Mouse (Mus musculus) thymus, adult 2 months (tissue): ENCODE data around the gene Naa35. TPM values are rescaled to one million over a fixed set of nuclear protein-coding genes. Genes with fewer than 3 reads are reported as not detected.
A peak's percentile ranks its signal among the peaks of the same experiment; 100 is the strongest.

ENCODE experiments used
- DNase-seq: peaks from one replicate; pipeline ENCODE4 v3.0.0; 2021
- H3K27ac ChIP-seq: fragments of 200-500 bp; 2 replicates; pipeline ENCODE4 v1.5.1; 2012; ENCODE audit warnings: low read length, control low read depth; ENCODE audit not compliant: control insufficient read depth, insufficient read depth
- H3K27me3 ChIP-seq: fragments of 200-500 bp; 2 replicates; pipeline ENCODE4 v1.6.1; 2012; ENCODE audit warnings: mild to moderate bottlenecking, low read length, moderate library complexity, mixed read lengths; ENCODE audit not compliant: control insufficient read depth, insufficient read depth
- H3K36me3 ChIP-seq: fragments of 200-500 bp; 2 replicates; pipeline ENCODE4 v1.6.1; 2012; ENCODE audit warnings: mild to moderate bottlenecking, low read length, moderate library complexity; ENCODE audit not compliant: control insufficient read depth, insufficient read depth
- H3K4me1 ChIP-seq: fragments of 200-500 bp; replicated peaks from 2 replicates; pipeline ENCODE4 v1.6.1; 2012; ENCODE audit warnings: low read length; ENCODE audit not compliant: control insufficient read depth, insufficient read depth
- H3K4me3 ChIP-seq: fragments of 200-500 bp; 2 replicates; pipeline ENCODE4 v1.5.1; 2012; ENCODE audit warnings: mild to moderate bottlenecking, low read length, control low read depth, moderate library complexity; ENCODE audit not compliant: control insufficient read depth, insufficient read depth
- CTCF ChIP-seq: fragments of 200-500 bp; IDR thresholded peaks from 2 replicates; pipeline ENCODE4 v1.5.1; 2012; ENCODE audit warnings: mild to moderate bottlenecking, control low read depth, low read length, moderate library complexity, borderline replicate concordance; ENCODE audit not compliant: control insufficient read depth, poor library complexity, insufficient read depth; ENCODE audit errors: extremely low read depth
- POLR2A ChIP-seq: fragments of 200-500 bp; IDR thresholded peaks from 2 replicates; pipeline ENCODE4 v1.6.1; 2012; ENCODE audit warnings: mild to moderate bottlenecking, low read length, control low read depth, moderate library complexity; ENCODE audit not compliant: control insufficient read depth, poor library complexity, insufficient read depth; ENCODE audit errors: extremely low read depth
- WGBS: fragments of 180-500 bp; shearing (Covaris S2); methylation state at CpG from one replicate; pipeline ENCODE4 v1.1.7; 2018; 5-methylcytosine and 5-hydroxymethylcytosine counted together
- polyA plus RNA-seq: library from polyadenylated mRNA; depleted of rRNA; stranded (reverse); fragments of >200 nt; gene quantifications from 2 replicates; pipeline ENCODE4 v1.2.3, GENCODE M21; 2012

Gene Naa35
- polyA plus RNA-seq, 1 experiment: 54.3 TPM

DNA sequence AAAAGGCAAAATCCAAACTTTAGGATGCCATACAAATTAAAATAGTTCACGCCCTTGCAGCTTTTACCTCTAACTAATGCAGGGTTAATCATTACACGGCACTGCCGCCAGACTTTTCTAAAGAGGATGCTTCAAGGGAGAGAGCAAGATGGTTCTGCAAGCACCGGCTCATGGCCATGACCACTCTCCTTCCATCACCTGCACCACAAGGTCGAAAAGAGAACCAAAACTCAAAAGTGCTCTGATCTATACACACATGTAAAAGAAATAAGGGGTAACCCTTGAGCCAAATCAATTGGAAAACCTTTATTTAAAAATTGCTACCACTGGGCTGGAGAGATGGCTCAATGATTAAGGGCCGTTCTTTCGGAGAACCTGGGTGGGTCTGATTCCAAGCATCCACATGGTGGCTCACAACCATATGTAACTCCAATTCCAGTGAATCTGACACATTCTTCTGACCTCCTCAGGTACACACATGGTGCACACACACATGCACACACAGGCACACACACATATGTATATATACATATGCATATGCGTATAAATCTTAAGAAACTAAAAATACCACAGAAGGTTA lies 29.4 kb upstream of the Naa35 start:
- no peak overlapping the region for H3K4me3 ChIP-seq
- DNase-seq: no peak
- no peaks in the 10 kb centered on the region for H3K36me3 ChIP-seq
- TF ChIP-seq POLR2A: no peak
- TF ChIP-seq CTCF: no peak
- WGBS: 91% methylated on average over 8 of the region's 8 CpGs
- H3K4me1 ChIP-seq: peaks cover 13% of the 10 kb centered on the region
- no peak overlapping the region for H3K27ac ChIP-seq
- no peaks in the 10 kb centered on the region for H3K27me3 ChIP-seq

DNA sequence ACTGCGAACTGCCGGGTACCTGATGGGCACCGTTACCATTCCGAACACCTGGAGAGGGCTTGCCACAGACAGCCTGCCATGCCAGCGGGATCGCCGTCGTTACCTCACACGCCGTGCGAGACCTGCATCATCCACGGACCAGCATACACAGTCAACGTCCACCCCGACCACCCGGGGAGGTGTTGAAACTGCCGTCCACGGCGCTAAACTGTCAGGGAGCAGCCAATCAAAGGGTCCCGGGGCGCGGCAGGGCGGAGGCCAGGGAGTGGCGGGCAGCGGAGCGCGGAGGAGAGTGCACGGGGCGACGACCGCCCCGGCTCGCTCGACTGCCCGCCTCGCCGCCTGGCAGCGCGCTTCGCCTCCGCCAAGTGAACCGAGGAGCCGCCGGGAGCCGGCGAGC lies 28.4 kb upstream of the Naa35 start:
- no peak for TF ChIP-seq CTCF
- no peak for TF ChIP-seq POLR2A
- H3K4me1 ChIP-seq: peaks cover 13% of the 10 kb centered on the region
- 1% methylated on average over 42 of the region's 45 CpGs for WGBS
- DNase-seq: peak; percentile 60
- peak overlapping the region; percentile 79 for H3K4me3 ChIP-seq
- no peak overlapping the region for H3K27ac ChIP-seq
- no peaks in the 10 kb centered on the region for H3K36me3 ChIP-seq
- no peaks in the 10 kb centered on the region for H3K27me3 ChIP-seq

DNA sequence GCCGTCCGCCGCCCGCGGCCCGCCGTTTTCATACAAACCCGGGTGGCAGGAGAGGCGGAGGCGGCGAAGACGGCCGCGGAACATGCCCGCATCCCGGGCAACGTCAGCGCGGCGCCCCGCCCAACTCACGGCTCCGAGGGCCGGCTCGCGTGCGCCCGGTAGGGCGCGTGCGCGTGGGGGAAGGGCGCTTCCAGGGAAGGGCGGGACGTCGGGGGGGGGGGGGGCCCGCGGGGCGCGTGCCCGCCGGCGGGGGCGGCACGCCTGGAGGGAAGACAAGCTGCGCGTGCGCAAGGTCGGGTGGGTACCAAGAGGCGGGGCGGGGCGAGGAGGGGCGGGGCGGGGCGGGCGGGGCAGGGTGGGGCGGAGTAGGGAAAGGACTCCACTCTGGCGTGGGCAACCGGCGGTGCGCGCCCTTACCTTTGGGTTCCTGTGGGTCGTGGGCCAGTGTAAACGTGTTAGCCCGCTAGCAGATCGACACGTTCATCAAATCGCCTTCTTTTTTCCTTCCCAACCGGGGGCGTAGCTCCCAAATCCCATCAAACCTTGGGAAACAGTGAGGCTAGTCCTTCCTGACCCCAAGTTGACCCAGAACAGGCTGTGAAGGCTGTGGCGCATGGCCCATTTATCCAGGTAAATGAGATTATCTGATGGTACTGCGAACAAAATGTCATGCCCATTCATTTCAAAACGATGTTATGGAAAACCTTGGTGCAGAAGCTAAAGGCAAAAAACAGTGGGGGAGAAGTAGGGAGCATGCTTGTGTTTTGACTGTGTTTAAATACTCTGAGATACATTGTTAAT lies 27.7 kb upstream of the Naa35 start:
- DNase-seq: peak; percentile 88
- no peak overlapping the region for H3K27ac ChIP-seq
- under 1% methylated on average over 54 of the region's 73 CpGs for WGBS

DNA sequence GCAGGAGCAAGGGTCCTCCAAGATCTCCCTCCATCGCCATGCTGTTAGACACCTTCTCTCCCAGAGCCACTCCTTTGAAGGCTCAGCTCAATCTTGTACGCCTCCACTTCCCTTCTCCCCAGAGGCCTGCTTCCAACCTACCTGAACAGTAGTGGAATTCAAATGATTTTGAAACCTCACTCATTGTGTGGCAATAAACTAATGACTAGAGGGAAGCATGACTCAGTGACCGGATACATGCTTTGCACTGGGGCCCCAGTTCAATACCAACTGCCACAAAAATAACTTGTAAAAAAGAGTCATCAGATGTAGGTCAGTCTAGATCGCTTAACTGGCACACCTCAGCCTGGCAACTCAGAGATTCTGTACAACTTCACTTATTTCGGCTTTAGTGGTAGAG lies 26.3 kb upstream of the Naa35 start:
- no peak for TF ChIP-seq CTCF
- TF ChIP-seq POLR2A: no peak
- Histone ChIP-seq H3K4me3 (no peak overlapping the region), H3K27me3 (no peaks in the 10 kb centered on the region), H3K4me1 (peaks cover 13% of the 10 kb centered on the region), H3K27ac (no peak overlapping the region), H3K36me3 (no peaks in the 10 kb centered on the region)
- WGBS: 96% methylated on average over 5 of the region's 5 CpGs
- no peak for DNase-seq

More for the DNA sequence above, 27.7 kb upstream of the Naa35 start:
- no peaks in the 10 kb centered on the region for H3K27me3 ChIP-seq
- no peaks in the 10 kb centered on the region for H3K36me3 ChIP-seq
- peak overlapping the region; percentile 79 for H3K4me3 ChIP-seq
- TF ChIP-seq POLR2A: 0 out of 2 replicates have a peak, but pooled peaks have one; percentile 46
- TF ChIP-seq CTCF: no peak
- peaks cover 13% of the 10 kb centered on the region for H3K4me1 ChIP-seq

DNA sequence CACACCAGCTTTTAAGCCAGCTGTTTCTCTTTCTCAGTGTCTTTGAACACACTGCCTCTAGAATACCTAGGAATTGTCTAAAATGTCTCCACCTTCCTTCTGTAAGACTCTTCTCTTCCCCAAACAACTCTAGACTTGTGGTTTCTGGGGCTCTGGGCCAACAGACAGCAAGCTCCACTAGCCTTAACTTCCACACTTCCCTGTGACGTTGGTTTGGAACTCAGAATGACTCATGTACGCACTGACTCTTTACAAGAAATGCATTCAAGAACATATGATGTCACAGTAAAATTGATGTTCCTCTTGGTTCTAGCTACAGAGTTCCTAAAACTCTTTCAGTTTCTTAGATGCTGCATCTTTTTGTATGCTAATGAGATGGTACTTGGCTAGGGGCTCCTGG lies 22.6 kb upstream of the Naa35 start:
- Histone ChIP-seq H3K27me3 (no peaks in the 10 kb centered on the region), H3K4me1 (peaks cover 2% of the 10 kb centered on the region), H3K36me3 (no peaks in the 10 kb centered on the region), H3K27ac (no peak overlapping the region), H3K4me3 (no peak overlapping the region)
- no peak for DNase-seq
- no peak for TF ChIP-seq POLR2A
- no peak for TF ChIP-seq CTCF
- WGBS: 48% methylated on average over 2 of the region's 2 CpGs

DNA sequence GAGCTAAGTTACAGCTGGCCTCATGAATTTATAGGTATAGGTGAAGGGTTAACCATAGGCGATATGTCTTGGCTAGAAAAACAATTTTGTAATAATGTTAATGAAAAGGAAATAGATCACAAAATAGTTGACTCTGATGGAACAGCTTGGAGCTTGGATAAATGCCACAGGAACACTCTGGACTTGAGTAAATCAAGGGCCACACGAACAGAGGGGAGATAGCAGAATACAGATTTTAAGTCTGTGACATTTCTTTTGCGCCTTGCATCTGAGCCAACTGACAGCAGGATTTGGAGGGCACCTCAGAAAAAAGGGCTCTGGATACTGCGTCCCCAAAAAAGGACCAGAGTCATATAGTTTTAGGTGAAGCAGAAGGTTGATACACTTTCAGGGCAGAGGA lies 20.6 kb upstream of the Naa35 start:
- no peak for DNase-seq
- TF ChIP-seq POLR2A (no peak), CTCF (no peak)
- WGBS: 95% methylated on average over 4 of the region's 4 CpGs

DNA sequence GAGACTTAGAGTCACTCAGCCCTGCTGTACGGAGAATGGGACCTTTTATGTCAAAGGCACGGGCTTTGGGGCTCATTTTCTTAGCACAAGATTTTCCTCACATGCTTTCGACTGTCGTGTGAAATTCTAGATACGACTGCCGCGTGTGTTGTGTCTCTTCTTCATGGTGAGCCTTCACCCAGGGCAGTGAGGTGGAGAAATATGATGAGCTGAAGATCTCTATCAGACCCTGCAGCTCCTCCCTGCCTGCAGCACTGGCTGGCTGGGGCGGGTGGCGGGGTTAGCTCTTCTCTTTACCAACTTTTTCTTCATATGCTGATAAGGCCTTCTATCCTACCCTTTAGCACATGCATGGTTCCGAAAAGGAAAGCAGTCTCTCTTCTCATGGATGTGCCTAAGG lies 20.1 kb upstream of the Naa35 start:
- Histone ChIP-seq H3K4me3 (no peak overlapping the region), H3K4me1 (no peaks in the 10 kb centered on the region; the same call in 1 of the 2 replicates), H3K27me3 (no peaks in the 10 kb centered on the region), H3K36me3 (no peaks in the 10 kb centered on the region), H3K27ac (no peak overlapping the region)
- no peak for DNase-seq
- TF ChIP-seq POLR2A (no peak), CTCF (no peak)
- 90% methylated on average over 10 of the region's 10 CpGs for WGBS

More for the DNA sequence above, 20.6 kb upstream of the Naa35 start:
- no peaks in the 10 kb centered on the region; the same call in 1 of the 2 replicates for H3K4me1 ChIP-seq
- H3K27ac ChIP-seq: no peak overlapping the region
- no peaks in the 10 kb centered on the region for H3K36me3 ChIP-seq
- no peaks in the 10 kb centered on the region for H3K27me3 ChIP-seq
- no peak overlapping the region for H3K4me3 ChIP-seq
